Mouse (Mus musculus) left cerebral cortex, adult 9 months (tissue): ENCODE results near the gene Ampd1.

Experiments
- DNase-seq, 2 experiments: peaks; one replicate each; pipeline ENCODE4 v3.0.0; 2022; ENCODE audit warnings: low spot score in 2 of 2

Gene Ampd1

DNA sequence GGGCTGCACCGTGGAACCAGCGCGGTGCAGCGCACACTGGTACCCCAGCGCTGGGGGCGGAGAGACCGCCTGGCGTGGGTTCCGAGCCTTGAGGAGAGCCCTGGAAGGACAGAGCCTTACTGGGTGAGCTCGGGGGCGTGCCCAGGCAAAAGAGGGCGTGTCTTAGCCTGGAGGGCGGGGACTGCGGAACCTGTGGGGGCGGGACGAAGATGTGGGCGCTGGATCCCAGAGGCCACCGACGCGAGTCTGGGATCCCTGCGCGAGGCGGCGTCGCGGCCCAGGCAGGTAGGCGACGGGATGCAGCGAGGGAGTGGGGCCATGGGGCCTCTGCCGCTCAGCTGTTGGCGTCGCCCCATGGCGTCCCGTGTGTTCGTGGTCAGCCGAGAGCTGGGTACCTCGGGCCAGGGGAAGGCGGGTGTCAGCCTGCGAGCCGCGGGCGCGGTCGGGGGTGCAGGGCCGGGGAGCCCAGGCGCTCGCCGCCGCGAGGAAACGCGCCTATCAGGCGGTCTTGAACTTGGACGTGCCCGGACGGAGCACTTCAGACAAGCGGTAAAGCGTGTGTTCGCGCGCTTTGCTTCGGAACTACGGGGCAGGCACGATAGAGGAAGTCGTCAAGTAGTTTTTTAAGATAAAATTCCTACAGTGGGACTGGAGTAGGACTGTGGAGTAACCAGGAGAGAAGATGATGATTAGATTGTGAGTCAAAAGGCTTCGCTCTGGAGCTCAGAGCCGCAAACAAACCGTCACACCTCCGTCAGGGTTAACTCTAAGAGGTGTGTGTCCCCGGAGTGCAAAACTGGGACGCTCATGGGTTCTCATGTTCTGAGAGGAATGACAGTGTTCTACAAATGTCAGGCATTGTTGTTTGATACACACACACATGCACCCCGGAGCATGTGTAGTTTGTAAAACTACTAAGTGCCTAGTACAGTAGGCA lies 28.9 kb downstream of the Ampd1 start, which contains the start of gene Dennd2c:
Dennd2c (plus strand) TSS at position 151 of the 937 bp plus-strand sequence.
- DNase-seq: peak; percentile 19 to 69

DNA sequence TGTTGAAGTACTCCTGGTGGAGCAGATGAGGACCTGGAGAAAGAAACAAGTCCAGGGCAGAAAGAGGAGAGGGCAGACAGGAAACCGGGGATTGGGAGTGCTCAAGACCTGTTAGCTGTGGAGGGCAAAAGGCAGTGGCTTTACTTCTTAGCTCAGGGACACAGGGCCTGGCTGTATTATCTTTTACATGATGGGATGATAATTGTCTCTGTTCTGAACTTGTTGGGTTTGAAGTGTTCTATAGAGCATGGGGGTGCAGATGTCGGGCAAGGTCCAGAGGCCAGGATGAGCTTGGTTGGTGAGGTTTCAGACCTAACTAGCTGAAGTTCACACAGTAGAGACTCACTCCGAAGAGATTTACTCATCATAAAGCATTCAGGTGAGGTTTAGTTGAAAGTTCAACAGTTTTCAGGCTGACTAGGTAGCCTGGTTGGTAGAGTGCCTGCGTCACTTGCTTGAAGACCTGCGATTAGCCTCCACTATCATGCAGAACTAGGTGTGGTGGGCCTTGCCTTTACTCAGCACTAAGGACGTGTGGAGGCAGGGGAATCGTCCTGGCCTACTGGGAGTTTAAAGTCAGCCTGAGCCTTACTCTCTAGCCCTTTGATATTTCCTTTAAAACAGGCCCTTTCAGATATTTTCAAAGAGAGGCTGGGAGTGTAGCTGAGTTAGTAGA lies 33.9 kb downstream of the Ampd1 start:
- no peak for DNase-seq

DNA sequence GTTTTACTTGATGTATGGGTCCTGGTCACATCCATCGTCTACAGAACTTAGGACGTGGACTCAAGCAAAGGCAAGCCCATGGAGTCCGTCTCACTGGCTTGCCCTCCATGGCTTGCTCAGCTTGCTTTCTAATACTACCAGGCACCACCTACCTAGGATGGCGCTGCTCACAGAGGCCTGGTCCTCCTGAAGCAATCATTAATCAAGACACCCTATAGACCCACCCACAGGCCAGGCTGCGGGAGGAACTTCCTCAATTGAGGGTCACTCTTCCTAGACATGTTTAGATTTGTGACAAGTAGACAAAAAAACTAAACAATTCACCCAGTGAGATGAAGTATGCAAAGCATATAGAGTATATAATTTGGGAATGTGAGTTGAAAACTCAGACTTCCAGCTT lies 38.4 kb downstream of the Ampd1 start:
- no peak for DNase-seq

DNA sequence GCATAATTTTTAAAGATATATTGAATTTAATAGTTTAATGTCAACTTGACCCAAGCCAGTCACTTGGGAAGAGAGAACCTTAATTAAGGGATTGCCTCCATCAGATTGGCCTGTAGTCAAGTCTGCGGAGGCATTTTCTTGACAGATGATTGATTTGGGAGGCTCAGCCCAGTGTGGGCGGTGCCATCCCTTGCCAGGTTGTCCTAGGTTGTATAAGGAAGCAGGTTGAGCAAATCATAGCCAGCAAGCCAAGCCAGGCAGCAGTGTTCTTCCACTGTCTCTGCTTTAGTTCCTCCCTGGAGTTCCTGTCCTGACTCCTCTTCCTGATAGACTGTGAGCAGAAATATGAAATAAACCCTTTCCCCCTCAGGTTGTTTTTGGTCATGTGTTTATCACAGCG lies 49.8 kb downstream of the Ampd1 start:
- no peak for DNase-seq

DNA sequence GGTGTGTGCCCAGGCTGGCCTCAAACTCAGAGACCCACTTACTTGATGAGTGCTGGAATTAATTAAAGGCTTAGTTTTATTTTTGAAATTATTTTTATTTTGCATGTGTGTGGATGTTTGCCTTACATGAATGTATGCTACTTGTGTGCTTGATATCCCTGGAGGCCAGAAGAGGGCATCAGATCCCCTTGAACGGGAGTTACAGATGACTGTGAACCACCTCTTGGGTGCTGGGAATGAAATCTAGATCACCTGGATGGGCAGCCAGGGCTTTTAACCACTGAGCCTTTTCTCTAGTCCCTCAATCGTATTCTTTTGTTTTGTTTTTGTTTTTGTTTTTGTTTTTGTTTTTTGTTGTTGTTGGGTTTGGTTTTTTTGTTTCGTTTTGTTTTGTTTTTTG lies 52.3 kb downstream of the Ampd1 start:
- DNase-seq: no peak

DNA sequence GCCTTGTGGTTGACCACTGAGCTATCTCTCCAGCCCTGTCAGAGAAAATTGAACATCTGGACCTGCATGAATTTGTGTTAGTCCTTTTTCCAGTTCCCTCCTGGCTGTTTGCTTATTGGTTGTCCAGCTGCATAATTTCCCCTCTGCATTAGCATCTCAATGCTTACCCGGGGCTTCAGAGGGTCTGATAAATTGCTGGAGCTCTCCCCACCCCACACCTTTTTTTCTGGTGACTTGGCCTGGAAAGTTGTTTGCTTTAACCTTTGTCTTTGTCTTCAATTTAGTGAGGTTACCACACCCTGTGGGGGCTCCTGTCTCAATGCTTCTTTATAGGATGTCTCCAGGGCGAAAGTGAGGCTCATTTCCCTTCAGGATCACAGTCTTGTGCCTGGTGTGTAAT lies 53.4 kb downstream of the Ampd1 start:
- DNase-seq: no peak

DNA sequence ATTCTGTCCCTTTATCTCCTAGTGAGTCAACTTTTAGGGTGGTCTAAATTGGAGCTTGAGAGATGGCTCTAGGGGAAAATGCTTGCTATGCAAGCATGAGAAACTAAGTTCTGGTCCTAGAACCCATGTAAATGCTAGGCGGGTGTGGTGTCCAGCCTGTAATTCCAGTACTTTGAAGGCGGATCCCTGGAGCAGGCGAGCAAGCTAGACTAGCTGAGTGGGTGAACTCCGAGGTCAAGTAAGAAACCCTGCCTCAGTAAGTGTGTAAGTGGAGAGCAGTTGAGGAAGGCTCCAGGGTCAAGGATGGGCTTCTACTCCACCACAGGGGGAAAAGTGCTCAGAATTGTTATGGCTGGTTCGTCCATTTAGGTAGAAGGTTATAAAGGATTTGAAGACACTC lies 53.9 kb downstream of the Ampd1 start:
- DNase-seq: no peak

DNA sequence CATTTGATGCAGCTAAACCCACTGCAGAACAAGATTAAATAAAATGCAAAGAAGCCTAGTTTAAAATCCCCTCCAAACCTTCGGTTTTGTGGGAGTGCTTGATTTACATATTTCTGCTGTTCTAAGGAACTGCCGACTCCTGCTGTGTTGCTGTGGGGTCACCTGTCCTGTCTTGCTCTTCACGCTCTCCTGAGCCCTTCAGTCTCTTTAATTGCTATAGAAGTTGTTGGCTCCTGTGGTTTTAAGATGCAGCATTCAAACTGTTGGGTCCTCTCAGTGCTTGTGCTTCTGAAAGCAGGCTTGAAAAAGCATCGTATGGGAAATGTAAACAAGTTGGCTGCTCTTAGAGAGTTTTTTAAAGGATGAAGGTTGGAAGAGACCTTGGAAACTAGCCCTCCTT lies 54.4 kb downstream of the Ampd1 start:
- no peak for DNase-seq

DNA sequence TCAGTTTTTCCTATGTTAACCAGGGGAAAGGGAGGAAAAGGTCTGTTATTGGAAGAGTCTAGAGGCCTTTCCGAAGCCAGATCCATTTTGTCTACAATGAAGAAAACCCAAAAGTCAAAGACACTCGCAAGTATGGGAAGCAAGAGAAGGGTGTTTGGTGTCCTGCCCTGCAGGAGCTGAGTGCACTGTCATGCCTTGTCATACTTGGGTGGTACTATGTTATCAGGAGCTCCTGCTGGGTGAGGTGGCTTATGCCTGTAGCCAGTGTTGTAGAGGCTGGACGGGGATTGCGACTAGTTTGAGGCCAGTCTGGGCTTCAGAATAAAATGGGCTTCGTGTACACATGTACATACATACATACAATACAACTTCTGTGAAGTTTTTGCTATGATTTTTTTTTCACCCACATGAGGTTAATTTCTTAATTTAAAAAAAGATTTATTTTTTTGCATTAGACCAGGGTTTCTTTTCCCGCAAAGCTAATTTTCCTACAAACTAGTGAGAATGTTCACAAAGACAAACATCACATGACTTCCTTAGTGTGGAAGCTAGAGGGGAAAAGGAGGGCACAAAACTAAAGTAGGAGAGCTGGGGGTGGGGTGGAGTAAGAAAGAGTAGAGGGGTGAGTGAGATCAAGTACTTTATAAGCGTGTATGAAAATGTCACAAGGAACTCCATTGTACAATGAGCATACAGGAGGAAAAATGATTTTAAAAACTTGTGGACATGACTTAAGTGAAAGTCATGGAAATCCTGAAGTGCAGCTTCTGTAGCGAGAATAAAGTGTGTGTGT lies 55.7 kb downstream of the Ampd1 start:
- DNase-seq: no peak

DNA sequence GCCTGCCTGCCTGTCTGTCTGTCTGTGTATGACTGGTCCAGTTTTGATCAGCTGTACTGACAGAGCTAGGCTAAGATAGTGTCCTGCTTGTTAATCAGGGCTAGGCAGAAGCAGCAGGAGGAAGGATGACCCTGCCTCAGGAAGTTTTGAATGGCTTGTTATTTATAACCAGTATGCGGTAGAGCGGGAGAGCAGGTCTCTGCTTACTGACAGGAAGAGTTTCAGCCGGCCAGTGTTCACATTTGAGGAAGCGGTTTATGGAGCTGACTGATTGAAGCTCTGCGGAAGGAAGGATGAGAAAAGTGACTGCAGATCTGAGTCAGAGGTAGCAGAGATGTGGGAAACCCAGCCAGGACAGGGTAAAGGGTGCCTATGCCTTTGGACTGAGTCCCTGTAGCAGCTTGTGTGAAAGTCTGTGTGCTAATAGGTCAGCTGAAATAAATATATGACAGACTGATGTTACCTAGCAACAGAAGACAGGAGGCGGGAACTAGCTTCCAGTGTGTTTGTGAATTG lies 56.5 kb downstream of the Ampd1 start:
- DNase-seq: peak; percentile 5 to 11

DNA sequence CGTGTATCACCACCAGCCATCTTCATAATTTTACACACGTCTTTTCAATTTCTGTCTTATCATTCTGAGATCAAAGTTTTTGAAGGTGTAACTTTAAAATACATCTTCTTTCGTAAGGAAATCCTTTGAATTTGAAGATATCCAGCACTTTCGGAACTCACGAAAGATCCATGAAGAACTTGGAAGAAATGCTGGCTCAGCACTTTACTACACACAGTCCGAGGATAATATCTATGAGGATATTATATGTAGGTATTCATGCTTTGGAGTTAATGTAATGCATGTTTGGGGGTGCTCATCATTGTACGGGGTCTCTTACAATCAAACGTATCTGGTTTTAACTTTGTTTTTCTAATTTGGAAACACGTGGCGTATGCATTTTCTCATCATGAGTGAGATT lies 59.3 kb downstream of the Ampd1 start:
- no peak for DNase-seq

DNA sequence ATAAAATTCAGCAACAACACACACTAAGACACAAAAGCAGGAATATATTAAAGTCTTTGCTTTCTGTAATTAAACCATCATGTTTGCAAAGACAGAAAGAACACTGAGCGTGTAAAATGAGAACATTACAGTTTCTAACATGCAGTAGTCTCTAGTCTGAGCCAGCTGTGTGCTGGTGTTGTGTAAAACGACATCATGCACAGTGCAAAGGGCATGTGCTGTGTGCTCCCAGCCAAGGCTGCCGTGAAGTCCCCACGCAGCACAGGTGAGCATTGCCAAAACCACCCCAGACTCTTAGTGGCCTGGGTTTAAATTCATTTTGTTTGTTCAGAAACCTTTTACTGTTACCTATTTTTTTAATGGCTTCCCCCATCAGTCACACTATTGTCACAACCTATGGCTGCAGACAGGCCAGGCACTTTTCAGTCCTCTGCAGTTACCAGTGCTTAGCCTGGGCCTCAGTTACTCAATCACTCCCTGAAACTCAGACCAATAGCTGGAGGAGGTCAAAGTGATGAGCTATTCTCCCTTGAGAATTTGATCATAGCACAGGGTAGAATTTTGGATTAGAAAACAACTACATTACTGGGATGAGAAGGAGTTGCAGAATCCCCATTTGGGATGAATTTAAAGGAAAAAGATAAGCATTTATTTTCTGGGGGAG lies 62.7 kb downstream of the Ampd1 start:
- DNase-seq: no peak

DNA sequence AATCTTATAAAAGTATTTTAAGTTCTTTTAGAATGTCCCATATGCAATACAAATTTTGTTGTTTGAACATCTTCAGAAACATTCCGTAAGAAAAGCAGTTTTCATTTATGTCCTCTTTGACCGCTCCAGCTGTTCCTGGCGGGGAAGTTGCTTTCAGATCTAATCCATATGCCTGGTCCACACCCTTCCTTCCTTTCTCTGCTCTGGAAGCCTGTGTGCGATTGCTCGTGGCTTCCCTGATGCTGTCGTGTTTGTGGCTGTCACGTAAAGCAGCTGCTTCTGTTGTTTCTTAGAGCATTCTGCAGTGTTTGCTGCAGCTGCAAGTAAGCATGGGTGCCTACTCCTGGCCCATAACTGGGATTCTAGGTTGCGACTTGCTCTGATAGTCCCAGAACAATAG lies 65.2 kb downstream of the Ampd1 start:
- DNase-seq: no peak

DNA sequence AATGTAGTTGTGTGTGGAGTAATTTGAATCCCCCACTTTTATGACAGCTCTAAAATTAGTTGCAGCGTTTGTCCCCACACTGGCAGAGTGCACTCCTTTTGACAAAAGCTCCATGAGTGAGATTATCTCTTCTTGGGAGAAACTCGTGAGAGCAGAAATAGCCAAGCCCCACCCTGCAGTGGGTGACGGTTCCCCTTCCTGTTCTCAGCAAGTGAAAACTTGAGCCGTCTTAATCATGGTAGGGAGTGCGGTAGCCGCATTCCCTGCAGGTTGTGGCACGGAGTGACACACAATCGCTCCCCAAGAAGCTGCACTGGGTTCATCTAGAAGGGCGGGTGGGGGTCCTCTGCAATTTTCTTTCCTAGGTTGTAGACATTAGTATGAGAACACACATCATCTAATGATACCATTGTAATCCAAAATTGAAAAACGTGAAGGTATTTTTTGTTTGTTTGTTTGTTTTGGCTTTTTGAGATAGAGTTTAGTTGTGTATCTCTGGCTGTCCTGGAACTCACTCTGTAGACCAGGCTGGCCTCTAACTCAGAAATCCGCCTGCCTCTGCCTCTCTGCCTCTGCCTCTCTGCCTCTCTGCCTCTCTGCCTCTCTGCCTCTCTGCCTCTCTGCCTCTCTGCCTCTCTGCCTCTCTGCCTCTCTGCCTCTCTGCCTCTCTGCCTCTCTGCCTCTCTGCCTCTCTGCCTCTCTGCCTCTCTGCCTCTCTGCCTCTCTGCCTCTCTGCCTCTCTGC lies 66.5 kb downstream of the Ampd1 start:
- DNase-seq: peak in 1 of 2 experiments; percentile 7

DNA sequence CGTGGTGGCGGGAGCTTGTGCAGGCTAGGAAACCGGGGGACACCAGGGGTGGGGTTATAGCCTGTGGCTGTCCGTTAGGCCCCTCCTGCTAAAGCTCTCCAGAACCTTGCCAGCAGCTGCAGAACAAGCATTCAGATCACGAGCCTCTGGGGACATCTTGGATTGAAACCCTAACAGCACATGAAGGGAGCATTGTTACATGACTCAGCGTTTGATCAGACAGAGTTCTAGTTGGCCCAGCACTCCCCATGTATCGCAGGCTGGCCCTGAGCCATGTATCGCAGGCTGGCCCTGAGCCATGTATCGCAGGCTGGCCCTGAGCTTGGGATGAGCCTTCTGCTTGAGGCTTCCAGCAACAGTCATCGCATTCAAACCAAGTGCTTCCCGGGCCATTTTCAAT lies 67.5 kb downstream of the Ampd1 start:
- no peak for DNase-seq

DNA sequence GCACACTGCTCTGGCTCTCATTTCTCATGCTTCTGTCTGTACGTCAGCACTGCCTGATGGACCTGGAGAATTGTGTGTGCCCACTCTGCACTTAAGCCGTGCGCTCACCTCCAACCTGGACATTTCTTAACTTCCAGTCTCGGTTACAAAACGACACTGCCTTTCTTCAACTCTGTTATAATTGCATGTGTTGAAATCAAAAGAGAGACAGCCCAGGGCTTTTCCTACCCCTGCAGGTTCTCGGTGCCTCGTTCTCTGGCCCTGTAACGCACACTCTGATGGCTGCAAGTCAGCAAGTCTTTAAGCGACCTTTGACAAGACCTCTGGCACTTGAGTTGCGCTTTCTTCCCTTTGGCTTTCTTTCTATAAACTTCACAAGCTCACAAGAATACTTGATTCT lies 68.6 kb downstream of the Ampd1 start:
- no peak for DNase-seq

DNA sequence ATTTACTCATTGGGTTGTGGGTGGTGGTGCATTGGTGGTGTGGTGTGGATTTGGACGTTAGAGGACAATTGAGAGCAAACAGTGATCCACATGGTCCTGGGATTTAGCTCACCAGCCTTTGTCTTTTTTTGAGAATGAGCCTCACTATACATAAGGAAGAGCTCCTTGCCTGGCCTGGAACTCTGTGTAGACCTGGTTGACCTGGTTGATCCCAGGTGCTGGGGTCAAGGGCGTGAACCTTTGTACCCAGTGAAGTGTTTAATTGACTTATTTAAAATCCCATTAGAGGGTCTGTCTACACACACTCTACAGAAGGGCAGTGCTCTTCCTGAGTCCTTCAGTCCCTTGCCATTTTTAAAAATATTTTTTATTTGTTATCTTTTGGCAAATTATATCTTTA lies 71.5 kb downstream of the Ampd1 start:
- DNase-seq: no peak

DNA sequence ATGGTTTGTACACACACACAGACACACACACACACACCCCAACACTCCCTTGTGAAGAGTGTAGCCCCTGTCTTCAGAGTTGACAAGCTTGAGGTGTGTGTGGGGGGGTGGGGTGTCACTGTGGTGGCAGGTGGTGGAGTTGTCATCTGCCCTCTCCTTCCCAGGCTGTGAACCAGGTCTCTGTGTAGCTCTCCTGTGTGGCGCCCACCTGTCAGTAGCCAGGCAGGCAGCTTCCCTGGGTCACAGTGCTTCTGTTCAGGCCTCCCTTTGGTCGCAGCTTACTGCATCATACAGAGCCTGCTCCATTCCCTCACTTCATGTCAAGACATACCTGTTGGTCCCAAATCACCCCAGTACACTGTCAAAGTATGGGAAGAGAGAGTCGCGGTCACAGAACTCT lies 72.0 kb downstream of the Ampd1 start:
- no peak for DNase-seq

DNA sequence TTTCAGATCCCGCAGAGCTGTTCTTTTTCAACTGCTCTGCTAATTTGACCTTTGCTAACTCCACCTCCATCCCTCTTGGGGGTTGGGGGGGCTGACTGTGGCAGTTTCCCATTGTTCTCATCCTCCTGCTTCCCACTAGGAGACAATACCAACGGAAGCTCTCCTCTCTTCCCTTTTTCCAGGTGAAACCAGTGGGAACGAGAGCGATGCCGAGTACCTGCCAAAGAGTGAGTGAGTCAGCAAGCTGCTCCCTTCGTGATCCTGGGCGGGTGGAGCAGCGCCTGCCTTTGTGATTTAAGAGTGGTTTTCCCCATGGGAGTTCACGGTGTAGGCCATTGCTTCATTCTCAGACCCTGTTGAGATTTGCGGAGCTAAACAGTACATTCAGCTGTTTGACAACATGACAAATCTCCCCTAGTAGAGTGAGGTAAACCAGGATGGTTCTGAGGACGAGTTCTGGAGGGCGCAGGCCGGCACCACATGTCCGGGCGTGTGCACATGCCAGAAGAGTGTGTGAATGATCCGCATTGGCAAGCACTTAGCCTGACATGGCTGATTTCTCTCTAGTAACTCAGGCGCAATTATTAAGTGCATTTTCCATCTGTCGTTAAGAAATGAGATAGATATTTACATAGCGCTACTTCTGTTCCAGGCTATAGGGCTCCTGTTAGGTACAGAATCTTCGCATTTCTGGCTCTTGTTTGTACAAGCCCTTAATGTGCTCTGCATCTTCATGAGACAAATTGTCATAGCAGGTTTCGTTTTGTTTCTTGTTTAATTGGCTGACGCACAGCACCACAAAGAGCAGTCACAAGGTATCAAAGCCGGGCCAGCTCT lies 72.7 kb downstream of the Ampd1 start:
- DNase-seq: no peak

DNA sequence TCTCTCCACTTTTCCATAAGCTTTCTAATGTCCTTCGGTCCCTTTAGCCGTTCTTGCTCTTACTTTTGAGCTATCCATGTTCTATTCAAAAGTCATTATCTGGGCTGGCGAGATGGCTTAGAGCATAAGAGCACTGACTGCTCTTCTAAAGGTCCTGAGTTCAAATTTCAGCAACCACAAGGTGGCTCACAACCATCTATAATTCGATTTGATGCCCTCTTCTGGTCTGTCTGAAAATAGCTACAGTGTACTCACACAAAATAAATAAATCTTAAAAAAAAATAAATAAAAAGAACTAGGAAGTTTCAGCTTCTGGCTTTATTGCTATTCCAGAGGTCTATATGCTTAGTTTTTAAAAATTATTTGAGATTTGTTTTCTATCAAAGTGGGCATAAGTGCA lies 74.0 kb downstream of the Ampd1 start:
- DNase-seq: no peak
